8 mouse cellular contexts compared by ENCODE assay signal in genomic region chr7:97480821-97481339, GRCm38 (mm10). TPM values are rescaled to one million over a fixed set of nuclear protein-coding genes. Genes with fewer than 3 reads are reported as not detected.
A peak's percentile ranks its signal among the peaks of the same experiment; 100 is the strongest.
DNase-seq lines count a peak whose midpoint lies in the region; ATAC-seq and TF ChIP-seq lines count a peak whose summit lies in the region.

Ints4 (plus strand) TSS chr7:97480956.

- H3K4me1 ChIP-seq in MEL (ENCODE audit: control insufficient read depth in 1 of 2, insufficient read depth in 2 of 2, low read length in 2 of 2) = peaks cover 2 to 9% of the 10 kb centered on the region in 2 experiments; a peak in 2 of 4 replicates
- no peaks in the 10 kb centered on the region for H3K4me1 ChIP-seq in cerebellum, adult 2 months (ENCODE audit: control insufficient read depth, insufficient read depth, low read length)
- 0 out of 2 replicates have a peak, but pooled peaks cover 7% of the 10 kb centered on the region for H3K4me1 ChIP-seq in forebrain, postnatal 0 days (ENCODE audit: insufficient read depth)
- H3K4me1 ChIP-seq in lung, embryonic 15.5 days = peaks cover 12% of the 10 kb centered on the region

- no peaks in the 10 kb centered on the region for H3K27me3 ChIP-seq in MEL (ENCODE audit: control insufficient read depth in 1 of 2, insufficient read depth in 2 of 2, low read length in 2 of 2)
- no peaks in the 10 kb centered on the region for H3K27me3 ChIP-seq in cerebellum, adult 2 months (ENCODE audit: control insufficient read depth, insufficient read depth, low read length)
- H3K27me3 ChIP-seq in forebrain, postnatal 0 days (ENCODE audit: insufficient read depth, low read length) = no peaks in the 10 kb centered on the region
- H3K27me3 ChIP-seq in lung, embryonic 15.5 days = no peaks in the 10 kb centered on the region

- H3K36me3 ChIP-seq in MEL (ENCODE audit: control insufficient read depth in 1 of 2, insufficient read depth in 2 of 2, low read length in 2 of 2) = peaks cover 0 to 8% of the 10 kb centered on the region in 2 experiments; a peak in 2 of 4 replicates
- peaks cover 3% of the 10 kb centered on the region; the same call in 1 of the 2 replicates for H3K36me3 ChIP-seq in forebrain, postnatal 0 days (ENCODE audit: insufficient read depth)
- peaks cover 10% of the 10 kb centered on the region for H3K36me3 ChIP-seq in lung, embryonic 15.5 days

- H3K79me2 ChIP-seq in MEL (ENCODE audit: control insufficient read depth, insufficient read depth, low read length, poor library complexity) = peaks cover 18% of the 10 kb centered on the region

- peak; percentile 98 for DNase-seq in MEL (ENCODE audit: low read depth, low spot score)
- DNase-seq in cerebellum, adult 2 months = peak; percentile 93 to 97
- peak; percentile 95 for DNase-seq in forebrain, postnatal 0 days
- DNase-seq in heart, postnatal 4 days = peak; percentile 92
- DNase-seq in layer of hippocampus, adult 8-10 months (ENCODE audit: low spot score in 2 of 2) = peak; percentile 90 to 93
- DNase-seq in ovary, adult 18-20 months (ENCODE audit: low spot score) = peak; percentile 93
- peak; percentile 93 for DNase-seq in thymus, postnatal 0 days (ENCODE audit: low spot score)

- peak within 1 kb of the TSS; percentile 60 to 88 for H3K4me3 ChIP-seq in MEL (ENCODE audit: control insufficient read depth in 1 of 2, insufficient read depth in 1 of 2, low read depth in 2 of 2, low read length in 2 of 2)
- H3K4me3 ChIP-seq in cerebellum, adult 2 months (replicated peaks; ENCODE audit: insufficient read depth, low read depth, low read length) = peak within 1 kb of the TSS; percentile 90
- peak within 1 kb of the TSS; percentile 78 for H3K4me3 ChIP-seq in forebrain, postnatal 0 days (ENCODE audit: low read depth, low read length)
- peak within 1 kb of the TSS; percentile 95 for H3K4me3 ChIP-seq in lung, embryonic 15.5 days

- H3K9me3 ChIP-seq in MEL (replicated peaks; ENCODE audit: insufficient read depth, low read length) = no peaks in the 10 kb centered on the region
- H3K9me3 ChIP-seq in forebrain, postnatal 0 days (ENCODE audit: low read length) = no peaks in the 10 kb centered on the region
- no peaks in the 10 kb centered on the region for H3K9me3 ChIP-seq in lung, embryonic 15.5 days

- 1% methylated on average over 24 of the region's 24 CpGs for WGBS in cerebellum, adult 2 months
- 2% methylated on average over 24 of the region's 24 CpGs for WGBS in forebrain, postnatal 0 days
- 0% methylated on average over 24 of the region's 24 CpGs for WGBS in lung, embryonic 15.5 days

- peak; percentile 47 to 83; a peak in 3 of 4 replicates for TF ChIP-seq POLR2A in MEL (IDR thresholded peaks at IDR 0.05; ENCODE audit: control insufficient read depth in 1 of 2, insufficient read depth in 1 of 2, low read depth in 1 of 2, low read length in 2 of 2, poor library complexity in 1 of 2)
- TF ChIP-seq POLR2A in cerebellum, adult 2 months (IDR thresholded peaks at IDR 0.05; ENCODE audit: borderline replicate concordance, insufficient read depth, low read length) = peak; percentile 43; the same call in 1 of the 2 replicates

- peak within 1 kb of the TSS; percentile 52 for H3K27ac ChIP-seq in MEL (ENCODE audit: control insufficient read depth, low read depth, low read length)
- H3K27ac ChIP-seq in cerebellum, adult 2 months (ENCODE audit: insufficient read depth, low read length) = peak within 1 kb of the TSS; percentile 49; the same call in 1 of the 2 replicates
- peak within 1 kb of the TSS; percentile 68; the same call in 1 of the 2 replicates for H3K27ac ChIP-seq in forebrain, postnatal 0 days (ENCODE audit: low read depth, low read length)
- H3K27ac ChIP-seq in lung, embryonic 15.5 days = peak within 1 kb of the TSS; percentile 69

- peak; percentile 100 for ATAC-seq in forebrain, postnatal 0 days
- peak; percentile 99 for ATAC-seq in lung, embryonic 15.5 days (ENCODE audit: borderline replicate concordance, extremely low read depth, low FRiP score, low TSS enrichment)

- TF ChIP-seq EP300 in MEL (IDR thresholded peaks at IDR 0.05; ENCODE audit: low read depth in 1 of 2, low read length in 2 of 2) = no peak

- TF ChIP-seq CTCF in MEL (IDR thresholded peaks at IDR 0.05 in 2 of 3, conservative IDR thresholded peaks at IDR 0.05 in 1 of 3; ENCODE audit: control insufficient read depth in 1 of 3, insufficient read depth in 1 of 3, low read depth in 2 of 3, low read length in 3 of 3, poor library complexity in 1 of 3, severe bottlenecking in 1 of 3) = peak in 2 of 3 experiments; percentile 18 to 23; a peak in 2 of 6 replicates
- 0 out of 2 replicates have a peak, but pooled peaks have one; percentile 0 for TF ChIP-seq CTCF in cerebellum, adult 2 months (IDR thresholded peaks at IDR 0.05; ENCODE audit: borderline replicate concordance, insufficient read depth, low read depth, low read length)
- TF ChIP-seq CTCF in forebrain, postnatal 0 days (IDR thresholded peaks at IDR 0.05; ENCODE audit: low read depth) = peak; percentile 57

- no peak for TF ChIP-seq RAD21 in MEL (IDR thresholded peaks at IDR 0.05; ENCODE audit: low read depth, low read length)

- peak within 1 kb of the TSS; percentile 84 for H3K9ac ChIP-seq in MEL (ENCODE audit: control insufficient read depth, low read depth, low read length, poor library complexity, severe bottlenecking)
- H3K9ac ChIP-seq in forebrain, postnatal 0 days = peak within 1 kb of the TSS; percentile 56
- peak within 1 kb of the TSS; percentile 86 for H3K9ac ChIP-seq in lung, embryonic 15.5 days

- peak within 1 kb of the TSS; percentile 72 for H3K4me2 ChIP-seq in forebrain, postnatal 0 days (ENCODE audit: low read depth)
- H3K4me2 ChIP-seq in lung, embryonic 15.5 days = peak within 1 kb of the TSS; percentile 82

TF ChIP-seq in MEL, 35 proteins besides CTCF, POLR2A, EP300 and RAD21 (continues in another document):
- TF ChIP-seq TCF12 (IDR thresholded peaks at IDR 0.05; ENCODE audit: low read depth, low read length) (peak; percentile 65; the same call in 1 of the 2 replicates), CHD2 (IDR thresholded peaks at IDR 0.05; ENCODE audit: low read length) (no peak), POLR2AphosphoS5 (IDR thresholded peaks at IDR 0.05; ENCODE audit: borderline replicate concordance, low read depth, low read length) (no peak), BHLHE40 (IDR thresholded peaks at IDR 0.05; ENCODE audit: borderline replicate concordance, low read depth, low read length) (no peak), MAFK (IDR thresholded peaks at IDR 0.05; ENCODE audit: borderline replicate concordance, low read depth, low read length) (no peak), ZNF384 (IDR thresholded peaks at IDR 0.05; ENCODE audit: low read depth, low read length) (no peak), USF2 (IDR thresholded peaks at IDR 0.05; ENCODE audit: borderline replicate concordance in 1 of 2, insufficient read depth in 1 of 2, low read depth in 1 of 2, low read length in 2 of 2) (no peak), ZMIZ1 (IDR thresholded peaks at IDR 0.05; ENCODE audit: low read depth, low read length) (no peak), POLR2AphosphoS2 (IDR thresholded peaks at IDR 0.05; ENCODE audit: low read length) (peak; percentile 75; the same call in 1 of the 2 replicates), MEF2A (IDR thresholded peaks at IDR 0.05; ENCODE audit: extremely low read depth, insufficient replicate concordance, low read depth, low read length, poor library complexity, severe bottlenecking) (no peak), NELFE (IDR thresholded peaks at IDR 0.05; ENCODE audit: low read depth, low read length) (peak; percentile 87), MYC (IDR thresholded peaks at IDR 0.05; ENCODE audit: low read depth, low read length) (peak; percentile 59; the same call in 1 of the 2 replicates), TAL1 (IDR thresholded peaks at IDR 0.05; ENCODE audit: low read length) (no peak), UBTF (IDR thresholded peaks at IDR 0.05; ENCODE audit: borderline replicate concordance, insufficient read depth, low read depth, low read length) (no peak), KAT2A (conservative IDR thresholded peaks at IDR 0.05; ENCODE audit: low read depth, low read length) (peak; percentile 91), ETS1 (IDR thresholded peaks at IDR 0.05; ENCODE audit: low read depth, low read length) (no peak), NRF1 (IDR thresholded peaks at IDR 0.05; ENCODE audit: insufficient read depth, low read depth, low read length, poor library complexity, severe bottlenecking) (0 out of 2 replicates have a peak, but pooled peaks have one; percentile 16), E2F4 (IDR thresholded peaks at IDR 0.05; ENCODE audit: borderline replicate concordance, low read depth, low read length) (no peak), ELF1 (IDR thresholded peaks at IDR 0.05; ENCODE audit: low read depth, low read length) (peak; percentile 98), SMC3 (IDR thresholded peaks at IDR 0.05; ENCODE audit: low read depth, low read length) (no peak), ZKSCAN1 (IDR thresholded peaks at IDR 0.05; ENCODE audit: low read depth, low read length) (no peak), MAX (IDR thresholded peaks at IDR 0.05; ENCODE audit: low read length) (peak; percentile 86), RCOR1 (IDR thresholded peaks at IDR 0.05; ENCODE audit: low read depth, low read length) (no peak), MYB (IDR thresholded peaks at IDR 0.05; ENCODE audit: low read depth, low read length) (no peak), SIN3A (IDR thresholded peaks at IDR 0.05; ENCODE audit: low read length) (peak; percentile 99), GABPA (IDR thresholded peaks at IDR 0.05; ENCODE audit: low read depth, low read length) (no peak), HCFC1 (IDR thresholded peaks at IDR 0.05; ENCODE audit: low read depth, low read length) (peak; percentile 96), ZC3H11A (IDR thresholded peaks at IDR 0.05; ENCODE audit: low read depth, low read length) (no peak), TBP (IDR thresholded peaks at IDR 0.05; ENCODE audit: low read depth, low read length) (peak; percentile 80; the same call in 1 of the 2 replicates)

RNA-seq across cellular contexts. Expression of gene Ints4, which starts in this region (rescaled TPM):
- 52.9 and 53.7 TPM in 2 replicates for total RNA-seq in MEL (2012; rRNA removed)
- 10 to 100 TPM in 1 of 2 experiments, not detected in 1; 73.9 TPM for polyA plus RNA-seq in MEL (2012; ENCODE audit: insufficient read depth in 1 of 2, insufficient read length in 2 of 2, low read depth in 1 of 2, low replicate concordance in 2 of 2, missing spikeins in 1 of 2)
- polyA plus RNA-seq in cerebellum, adult 2 months (2012; rRNA removed) = 67.0 and 72.2 TPM in 2 replicates
- 30.0 and 36.0 TPM in 2 replicates for total RNA-seq in forebrain, postnatal 0 days (2014; rRNA removed)
- polyA plus RNA-seq in forebrain, postnatal 0 days (2015; fragmentation: Nextera tagmentation; extraction: Ambion mirVana) = 25.6 and 29.0 TPM in 2 replicates
- 10 to 100 TPM; 46.4 to 48.9 TPM for total RNA-seq in heart, postnatal 4 days (2021)
- total RNA-seq in layer of hippocampus, adult 8-10 months (2022) = 10 to 100 TPM; 32.3 to 42.5 (median 35.7) TPM
- 48.9 and 53.4 TPM in 2 replicates for polyA plus RNA-seq in lung, embryonic 15.5 days (2015; fragmentation: Nextera tagmentation; extraction: Ambion mirVana)
- polyA plus RNA-seq in thymus, postnatal 0 days (2015; fragmentation: Nextera tagmentation; extraction: Ambion mirVana) = 32.0 and 34.7 TPM in 2 replicates

Comparison
In these comparisons a context has a peak if more than half of its experiments do, and no peak if none do; other contexts are left out.
1. Peak in every context shown above with its lines: DNase-seq, ATAC-seq, H3K4me3 ChIP-seq and H3K27ac ChIP-seq.
2. CTCF ChIP-seq: peak in every context shown above with its lines; median percentile 57 in forebrain, postnatal 0 days; 20 in MEL; 0 in cerebellum, adult 2 months.